Mouse (Mus musculus) thymus, postnatal 10 days (tissue): ENCODE measurements around the gene Olfr316.
A peak's percentile ranks its signal among the peaks of the same experiment; 100 is the strongest.
"Not testable (repeated sequence)": the region's sequence is repeated elsewhere in the genome, so short reads cannot be mapped to it uniquely, and the experiment has no call there.

Experiments used
- DNase-seq, 2 experiments: peaks; one replicate each; pipeline ENCODE4 v3.0.0; 2021; ENCODE audit warnings: low spot score in 2 of 2

Gene Olfr316

DNA sequence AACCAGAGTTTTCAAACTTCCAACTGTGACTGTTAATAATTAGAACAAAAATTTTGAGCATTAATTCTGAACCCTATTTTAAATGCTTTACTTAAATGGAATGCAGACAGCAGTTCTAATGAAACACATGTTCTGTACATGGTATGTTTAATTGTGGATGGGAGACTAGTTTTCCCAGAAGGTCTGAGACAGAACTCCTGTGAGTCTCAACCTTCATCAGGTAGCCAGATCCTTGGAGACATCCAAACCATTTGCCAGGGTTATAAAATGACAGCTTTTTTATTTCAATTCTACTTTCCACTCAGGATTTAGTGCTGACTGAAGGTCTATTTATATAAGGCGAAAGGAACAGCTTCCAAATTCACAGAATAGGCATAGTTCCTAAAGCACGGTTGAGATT is at the start of gene Olfr316:
Olfr316 (plus strand) TSS at position 301 of the 400 bp plus-strand sequence.
- no peak for DNase-seq

DNA sequence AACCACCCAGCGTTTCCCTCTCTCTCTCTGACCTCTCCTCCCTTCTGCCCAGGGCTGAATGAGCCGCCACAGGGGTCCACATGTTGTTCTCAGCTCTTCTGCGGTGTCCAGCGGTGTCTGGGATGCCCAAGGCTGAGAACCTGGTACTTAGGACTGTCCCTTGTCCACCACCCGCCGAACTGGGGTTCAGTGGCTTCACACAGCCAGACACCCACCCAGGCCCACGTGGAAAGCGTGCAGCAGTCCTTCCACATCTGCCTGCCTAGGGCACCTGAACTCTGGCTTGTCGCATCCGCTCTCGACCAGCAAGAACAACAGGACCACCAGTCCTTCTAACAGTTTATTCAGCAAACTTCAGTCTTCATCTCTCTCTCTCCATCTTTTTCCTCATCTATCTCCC is 43.4 kb upstream of the Olfr316 start:
- no peak for DNase-seq

GRCm38 (mm10) chr11:58717723-58718122 is 34.8 kb upstream of the Olfr316 start:
- not testable (repeated sequence) for DNase-seq

- no peak for DNase-seq
Observed at GRCm38 (mm10) chr11:58719701-58720100, 32.8 kb upstream of the Olfr316 start.

DNA sequence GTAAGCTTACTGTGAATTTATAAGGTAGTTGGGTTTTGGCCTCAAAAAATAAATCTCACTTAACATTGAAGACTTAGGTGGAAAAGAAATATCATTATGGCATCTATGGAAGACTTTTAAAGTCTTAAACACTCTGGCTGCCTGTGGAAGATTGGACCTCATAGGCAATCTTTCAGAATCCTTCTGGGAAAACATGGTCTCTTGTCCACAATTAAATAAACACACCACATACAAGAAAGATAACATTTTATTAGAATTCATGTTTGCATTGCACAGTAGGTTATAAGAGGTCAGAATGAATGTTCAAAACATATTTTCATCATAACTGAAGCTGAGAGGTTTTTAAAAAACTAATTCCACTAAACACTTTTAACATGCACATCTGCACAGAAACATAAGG is 28.6 kb upstream of the Olfr316 start, which contains the start of gene Olfr318:
Olfr318 (minus strand) TSS at position 101 of the 400 bp plus-strand sequence.
- DNase-seq = no peak

DNA sequence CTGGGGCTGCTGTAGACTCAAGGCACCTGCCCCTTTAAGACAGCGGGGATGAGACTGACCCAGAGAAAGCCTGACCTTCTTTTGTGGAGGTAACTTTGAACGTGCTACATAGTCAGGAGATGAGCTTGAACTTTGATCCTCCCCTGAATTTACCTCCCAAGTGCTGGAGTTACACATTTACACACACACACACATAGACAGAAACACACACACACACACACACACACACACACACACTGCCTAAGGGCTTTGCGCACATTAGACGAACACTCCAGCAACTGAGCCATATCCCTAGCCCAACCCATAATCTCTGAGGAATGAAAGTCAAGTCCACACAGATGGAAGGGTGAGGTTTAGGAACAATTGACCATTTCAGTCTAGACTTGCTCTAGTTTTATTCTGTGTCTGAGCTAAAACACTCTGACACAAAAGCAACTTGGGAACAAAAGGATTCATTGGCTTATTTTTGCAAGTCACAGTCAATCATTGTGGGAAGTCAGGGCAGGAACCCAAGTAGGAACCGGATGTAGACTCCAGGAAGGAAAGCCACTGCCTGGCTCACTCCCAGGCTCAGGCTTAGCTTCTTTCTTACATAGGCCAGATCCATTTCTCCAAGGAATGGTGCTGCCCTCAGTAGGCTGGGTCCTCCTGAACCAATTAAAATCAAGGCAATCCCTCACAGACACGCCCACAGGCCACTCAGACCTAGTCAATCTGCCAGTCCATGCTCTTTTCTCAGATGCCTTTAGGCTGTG is 24.5 kb upstream of the Olfr316 start:
- not testable (repeated sequence) for DNase-seq

- no peak for DNase-seq
Observed at GRCm38 (mm10) chr11:58733372-58733771, 19.2 kb upstream of the Olfr316 start.

DNA sequence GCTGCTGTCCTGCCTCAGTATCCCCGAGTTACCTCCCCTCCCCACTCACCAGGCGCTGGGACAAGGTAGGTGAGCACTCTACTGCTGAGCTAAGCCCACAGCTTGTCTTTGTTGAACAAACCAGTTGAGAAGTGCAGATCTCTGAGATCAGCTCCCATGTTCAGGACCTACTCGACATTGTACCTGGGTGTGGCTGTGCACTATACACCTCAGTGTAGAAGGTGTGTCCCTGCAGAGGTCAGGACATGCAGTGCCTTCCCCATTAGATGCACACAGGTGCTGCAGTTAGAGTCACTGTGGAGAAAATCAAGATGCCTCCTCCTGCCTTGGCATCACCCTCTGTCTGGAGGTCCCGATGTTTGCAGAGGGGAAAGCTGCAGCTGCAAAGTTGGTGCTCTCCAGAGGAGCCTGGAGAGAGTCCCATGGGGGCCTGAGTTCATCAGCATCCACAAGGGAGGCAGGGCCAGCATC is 13.7 kb upstream of the Olfr316 start, which contains the start of gene Olfr317:
Olfr317 (minus strand) TSS at position 421 of the 471 bp plus-strand sequence.
- DNase-seq = no peak

GRCm38 (mm10) chr11:58751096-58751495 is 1.4 kb upstream of the Olfr316 start:
- DNase-seq = not testable (repeated sequence)

DNA sequence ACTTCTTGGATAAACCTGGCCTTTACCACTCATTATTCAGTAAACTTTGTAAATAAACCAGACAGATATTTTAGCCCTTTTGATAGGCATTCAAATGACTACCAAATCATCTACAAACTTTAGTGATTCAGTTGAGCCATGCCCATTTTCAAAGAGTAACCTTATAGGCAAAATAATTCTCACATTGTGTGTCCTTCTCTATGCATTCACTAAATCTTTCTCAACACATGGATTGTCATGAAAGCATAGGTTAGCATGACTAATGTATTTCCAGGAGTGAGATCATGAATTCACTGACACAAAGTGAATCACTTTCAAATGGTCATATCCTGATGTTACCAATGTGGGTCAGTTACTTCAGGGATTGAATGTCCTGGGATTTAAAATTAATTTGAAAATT is 20.4 kb downstream of the Olfr316 start, which contains the start of gene Olfr315:
Olfr315 (plus strand) TSS at position 301 of the 400 bp plus-strand sequence.
- no peak for DNase-seq

DNA sequence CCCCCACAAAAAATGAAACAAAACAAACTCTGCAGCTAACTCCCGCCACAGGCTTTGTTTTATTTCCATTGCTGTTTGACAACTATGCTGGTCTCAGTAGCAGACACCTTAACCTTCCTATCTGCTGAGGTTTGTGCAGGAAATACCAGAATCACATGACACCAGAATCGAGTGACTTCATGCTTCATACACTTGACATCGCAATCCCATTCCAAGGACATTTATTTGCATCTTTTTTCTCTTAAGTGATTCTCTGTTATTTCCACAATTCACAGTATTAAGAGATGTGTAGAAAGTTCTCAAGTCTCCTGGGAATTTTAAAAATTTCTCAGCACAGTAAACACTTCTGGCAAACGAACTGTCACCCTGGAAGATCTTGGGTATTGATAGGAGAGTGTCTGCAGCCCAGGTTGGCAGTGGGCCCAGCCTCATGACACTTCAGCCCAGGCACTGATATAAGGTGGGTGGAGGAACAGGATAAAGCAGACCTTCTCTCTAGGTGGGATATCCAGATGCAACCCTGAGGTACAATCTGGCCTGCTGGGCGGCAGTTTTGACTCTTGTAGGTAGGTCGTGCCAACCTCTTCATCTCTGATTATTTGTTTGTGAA is 30.1 kb downstream of the Olfr316 start, which contains the start of gene Olfr314:
Olfr314 (plus strand) TSS at position 473 of the 610 bp plus-strand sequence.
- no peak for DNase-seq

GRCm38 (mm10) chr11:58784182-58784581 is 31.6 kb downstream of the Olfr316 start:
- DNase-seq = no peak

GRCm38 (mm10) chr11:58787651-58788050 is 35.1 kb downstream of the Olfr316 start:
- peak; percentile 62 to 66 for DNase-seq

DNA sequence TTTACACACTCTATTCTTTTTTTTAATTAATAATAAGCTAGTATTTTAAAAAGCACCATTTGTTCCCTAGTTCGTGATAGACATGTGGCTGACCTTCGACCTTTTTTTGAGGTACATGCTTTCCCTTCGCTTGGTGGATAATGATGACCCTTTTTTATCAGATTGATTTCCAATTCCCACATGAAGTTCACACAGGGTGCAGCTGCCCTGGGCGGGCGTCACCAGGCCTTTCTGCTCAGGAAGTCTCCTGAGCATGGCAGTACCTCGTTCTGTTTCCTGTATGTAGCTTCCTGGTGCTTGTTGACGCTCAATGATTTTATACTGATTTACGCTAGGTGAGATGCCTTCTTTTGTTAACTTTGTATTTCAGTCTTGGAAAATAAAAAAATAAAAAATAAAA is 35.8 kb downstream of the Olfr316 start:
- peak; percentile 16 to 35 for DNase-seq

DNA sequence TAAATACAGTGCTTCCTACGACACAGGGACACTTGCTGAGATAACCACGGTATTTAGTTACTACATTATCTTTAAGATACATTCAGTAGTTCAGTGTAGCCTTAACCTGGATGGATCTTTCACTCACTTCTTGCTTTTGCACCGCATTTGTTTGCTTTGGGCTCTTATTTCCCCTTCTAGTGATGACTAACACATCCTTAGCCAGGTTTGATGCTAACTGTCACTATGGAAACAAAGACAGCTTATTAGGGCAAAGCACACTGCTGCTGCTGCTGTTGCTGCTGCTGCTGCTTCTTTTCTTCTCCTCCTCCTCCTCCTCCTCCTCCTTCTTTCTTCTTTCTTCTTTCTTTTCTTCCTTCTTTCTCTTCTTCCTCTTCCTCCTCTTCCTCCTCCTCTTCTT is 37.0 kb downstream of the Olfr316 start:
- no peak for DNase-seq

- DNase-seq = no peak
Observed at GRCm38 (mm10) chr11:58790053-58790452, 37.5 kb downstream of the Olfr316 start.

DNA sequence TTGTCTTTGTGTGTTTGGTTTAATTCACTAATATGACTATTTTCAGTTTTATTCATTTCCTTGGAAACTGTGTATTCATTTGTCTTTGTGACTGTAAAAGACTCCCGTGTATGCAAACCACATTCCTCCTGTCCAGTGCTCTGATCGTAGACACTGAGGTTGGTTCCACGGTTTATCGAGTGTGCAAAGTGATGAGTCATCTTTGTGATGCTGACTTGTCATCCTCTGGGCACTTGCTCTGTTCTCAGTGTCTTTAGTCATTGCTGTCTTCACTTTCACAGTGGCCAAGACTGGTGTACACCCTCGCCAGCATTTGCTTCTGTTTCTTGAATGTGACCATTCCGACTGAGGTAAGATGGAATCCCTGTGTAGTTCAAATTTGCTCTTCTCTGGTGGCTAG is 38.1 kb downstream of the Olfr316 start:
- DNase-seq = no peak

- peak in 1 of 2 experiments; percentile 37 for DNase-seq
Observed at GRCm38 (mm10) chr11:58795856-58796255, 43.3 kb downstream of the Olfr316 start.

DNA sequence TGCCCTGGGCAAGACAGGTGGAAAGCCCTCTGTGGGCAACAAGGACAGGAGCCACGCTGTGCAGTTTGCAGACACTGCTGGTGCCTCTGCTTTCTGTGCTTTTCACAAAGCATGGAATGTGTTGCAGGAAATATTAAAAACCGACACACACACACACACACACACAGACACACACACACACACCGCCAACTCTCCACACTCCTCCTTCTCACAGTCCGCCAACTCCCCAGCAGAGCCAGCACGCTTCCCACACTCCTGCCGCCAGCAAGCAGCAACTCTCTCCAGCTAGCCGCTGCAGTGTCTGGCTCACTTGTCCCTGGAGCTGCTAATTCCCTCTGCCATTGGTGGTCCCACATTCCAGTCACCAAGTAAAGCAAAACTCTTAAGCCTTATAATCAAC is 44.3 kb downstream of the Olfr316 start:
- DNase-seq = no peak

DNA sequence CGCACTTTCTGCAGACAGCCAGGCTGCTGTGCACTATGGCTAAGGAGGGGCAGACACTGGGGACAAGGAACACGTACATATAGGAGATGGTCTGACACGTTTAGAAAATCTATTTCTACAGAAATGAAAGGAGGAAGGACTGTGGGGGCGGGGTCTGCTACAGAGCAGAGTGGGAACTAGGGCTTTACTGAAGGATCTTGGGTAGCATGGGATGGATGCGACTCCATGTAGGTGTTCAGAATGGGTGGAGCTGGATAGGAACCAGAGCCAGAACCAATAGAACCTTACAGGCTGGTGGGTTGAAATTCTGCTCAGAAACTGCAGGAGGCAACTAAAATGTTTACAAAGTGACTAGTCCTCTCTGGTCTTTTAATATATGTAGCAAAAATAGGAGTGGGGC is 47.2 kb downstream of the Olfr316 start:
- DNase-seq = no peak

GRCm38 (mm10) chr11:58801558-58802228 is 49.2 kb downstream of the Olfr316 start, which contains the start of gene Fam183b:
Gene Fam183b, minus strand, starts transcription at chr11:58801960.
- no peak for DNase-seq

- DNase-seq = no peak
Observed at GRCm38 (mm10) chr11:58803871-58804270, 51.3 kb downstream of the Olfr316 start.
